Mouse (Mus musculus): ENCODE measurements around the gene H2al1g.
"Not testable (repeated sequence)": the region's sequence is repeated elsewhere in the genome, so short reads cannot be mapped to it uniquely, and the experiment has no call there.

H2al1g gene

DNA sequence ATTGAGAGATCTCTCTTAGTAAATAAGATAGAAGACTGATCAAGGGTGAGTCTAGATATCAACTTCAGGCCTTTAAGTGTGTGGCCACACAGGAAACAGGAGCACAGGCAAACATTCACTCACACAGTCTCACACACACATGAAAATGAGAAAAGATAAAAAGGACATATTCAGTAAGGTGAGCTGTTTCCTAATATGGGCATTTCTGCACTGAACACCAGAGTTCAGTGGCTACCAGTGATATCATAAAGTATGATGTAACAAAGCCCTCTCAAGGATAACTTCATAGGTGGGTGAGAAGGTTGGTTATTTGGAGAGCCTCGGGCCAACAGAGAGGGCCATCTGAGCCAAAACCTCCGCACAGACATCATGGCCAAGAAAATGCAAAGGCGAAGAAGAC is at the start of gene H2al1g:
Gene H2al1g, plus strand, starts transcription at position 301 of the 400 bp plus-strand sequence.
- not testable (repeated sequence) for DNase-seq (ENCODE audit: low read depth, low spot score)

DNA sequence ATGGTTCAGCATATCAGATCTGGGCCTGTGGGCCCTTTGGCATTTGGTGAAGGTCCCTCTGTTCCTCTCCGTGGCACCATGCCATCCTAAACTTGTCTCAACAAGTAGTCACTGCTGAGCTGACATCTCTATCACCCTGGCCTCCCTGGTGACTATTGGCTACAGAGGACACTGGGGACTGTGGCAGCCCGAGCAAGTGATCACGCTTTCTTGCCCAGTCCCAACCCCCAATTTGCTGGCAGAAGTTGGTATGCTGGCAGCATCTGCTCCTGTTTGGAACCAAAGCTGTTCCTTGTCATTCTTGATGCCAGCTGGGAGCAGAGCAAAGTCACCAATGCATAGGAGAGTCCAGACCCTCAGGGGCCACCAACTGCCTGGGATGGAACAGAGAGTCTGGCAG is 49.0 kb upstream of the H2al1g start:
- no peak for DNase-seq (ENCODE audit: low read depth, low spot score)

DNA sequence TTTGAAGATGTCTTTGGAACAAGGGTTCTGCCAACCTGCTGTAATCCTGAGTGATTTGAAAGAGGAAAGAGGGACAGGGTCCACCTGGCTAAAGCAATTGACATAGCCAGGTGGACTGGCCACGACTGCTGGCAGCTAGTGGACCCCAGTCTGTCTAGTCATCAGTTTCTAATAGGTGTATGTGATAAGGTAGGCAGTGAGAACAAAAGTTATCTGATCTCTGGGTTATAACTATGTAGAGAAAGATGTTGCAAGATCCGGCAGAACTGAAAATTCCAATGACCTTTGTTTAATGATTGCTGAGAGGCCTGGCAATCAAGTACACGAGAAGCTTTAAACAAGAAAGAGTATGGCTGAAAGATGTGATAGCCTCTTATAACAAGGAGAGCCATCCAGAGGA is 44.9 kb upstream of the H2al1g start:
- DNase-seq (ENCODE audit: low read depth, low spot score): no peak

GRCm38 (mm10) chrX:11277083-11277482 is 41.0 kb upstream of the H2al1g start:
- no peak for DNase-seq (ENCODE audit: low read depth, low spot score)

- DNase-seq (ENCODE audit: low read depth, low spot score): no peak
These were observed 37.3 kb upstream of the H2al1g start for GRCm38 (mm10) chrX:11280741-11281140.

GRCm38 (mm10) chrX:11288306-11288882 is 29.7 kb upstream of the H2al1g start:
- DNase-seq (ENCODE audit: low read depth, low spot score): no peak

GRCm38 (mm10) chrX:11289244-11289643 is 28.8 kb upstream of the H2al1g start:
- DNase-seq (ENCODE audit: low read depth, low spot score): peak; percentile 3

- DNase-seq (ENCODE audit: low read depth, low spot score): not testable (repeated sequence)
These were observed 19.1 kb upstream of the H2al1g start, which contains the start of gene H2al1a for GRCm38 (mm10) chrX:11298957-11299356. Gene H2al1a (plus strand): TSS chrX:11299257.

GRCm38 (mm10) chrX:11302132-11302531 is 15.9 kb upstream of the H2al1g start, which contains the start of gene H2al1b:
Gene H2al1b (plus strand): TSS chrX:11302432.
- not testable (repeated sequence) for DNase-seq (ENCODE audit: low read depth, low spot score)

DNA sequence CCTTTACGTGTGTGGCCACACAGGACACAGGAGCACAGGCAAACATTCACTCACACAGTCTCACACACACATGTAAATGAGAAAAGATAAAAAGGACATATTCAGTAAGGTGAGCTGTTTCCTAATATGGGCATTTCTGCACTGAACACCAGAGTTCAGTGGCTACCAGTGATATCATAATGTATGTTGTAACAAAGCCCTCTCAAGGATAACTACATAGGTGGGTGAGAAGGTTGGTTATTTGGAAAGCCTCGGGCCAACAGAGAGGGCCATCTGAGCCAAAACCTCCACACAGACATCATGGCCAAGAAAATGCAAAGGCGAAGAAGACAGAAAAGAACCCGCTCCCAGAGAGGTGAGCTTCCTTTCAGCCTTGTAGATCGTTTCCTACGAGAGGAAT is 12.7 kb upstream of the H2al1g start, which contains the start of gene H2al1c:
Gene H2al1c, plus strand, starts transcription at position 301 of the 400 bp plus-strand sequence.
- DNase-seq (ENCODE audit: low read depth, low spot score): not testable (repeated sequence)

DNA sequence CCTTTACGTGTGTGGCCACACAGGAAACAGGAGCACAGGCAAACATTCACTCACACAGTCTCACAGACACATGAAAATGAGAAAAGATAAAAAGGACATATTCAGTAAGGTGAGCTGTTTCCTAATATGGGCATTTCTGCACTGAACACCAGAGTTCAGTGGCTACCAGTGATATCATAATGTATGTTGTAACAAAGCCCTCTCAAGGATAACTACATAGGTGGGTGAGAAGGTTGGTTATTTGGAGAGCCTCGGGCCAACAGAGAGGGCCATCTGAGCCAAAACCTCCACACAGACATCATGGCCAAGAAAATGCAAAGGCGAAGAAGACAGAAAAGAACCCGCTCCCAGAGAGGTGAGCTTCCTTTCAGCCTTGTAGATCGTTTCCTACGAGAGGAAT is 9.5 kb upstream of the H2al1g start, which contains the start of gene H2al1d:
Gene H2al1d, plus strand, starts transcription at position 301 of the 400 bp plus-strand sequence.
- DNase-seq (ENCODE audit: low read depth, low spot score): not testable (repeated sequence)

GRCm38 (mm10) chrX:11311634-11312033 is 6.4 kb upstream of the H2al1g start, which contains the start of gene H2al1e:
Gene H2al1e (plus strand): TSS chrX:11311934.
- DNase-seq (ENCODE audit: low read depth, low spot score): not testable (repeated sequence)

DNA sequence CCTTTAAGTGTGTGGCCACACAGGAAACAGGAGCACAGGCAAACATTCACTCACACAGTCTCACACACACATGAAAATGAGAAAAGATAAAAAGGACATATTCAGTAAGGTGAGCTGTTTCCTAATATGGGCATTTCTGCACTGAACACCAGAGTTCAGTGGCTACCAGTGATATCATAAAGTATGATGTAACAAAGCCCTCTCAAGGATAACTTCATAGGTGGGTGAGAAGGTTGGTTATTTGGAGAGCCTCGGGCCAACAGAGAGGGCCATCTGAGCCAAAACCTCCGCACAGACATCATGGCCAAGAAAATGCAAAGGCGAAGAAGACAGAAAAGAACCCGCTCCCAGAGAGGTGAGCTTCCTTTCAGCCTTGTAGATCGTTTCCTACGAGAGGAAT is 3.2 kb upstream of the H2al1g start, which contains the start of gene H2al1f:
Gene H2al1f, plus strand, starts transcription at position 301 of the 400 bp plus-strand sequence.
- DNase-seq (ENCODE audit: low read depth, low spot score): not testable (repeated sequence)

- not testable (repeated sequence) for DNase-seq (ENCODE audit: low read depth, low spot score)
These were observed 3.1 kb downstream of the H2al1g start, which contains the start of gene H2al1h for GRCm38 (mm10) chrX:11321192-11321591. Gene H2al1h (plus strand): TSS chrX:11321492.

GRCm38 (mm10) chrX:11324359-11324758 is 6.3 kb downstream of the H2al1g start, which contains the start of gene H2al1i:
Gene H2al1i (plus strand): TSS chrX:11324659.
- not testable (repeated sequence) for DNase-seq (ENCODE audit: low read depth, low spot score)

GRCm38 (mm10) chrX:11327522-11327921 is 9.5 kb downstream of the H2al1g start, which contains the start of gene H2al1j:
Gene H2al1j (plus strand): TSS chrX:11327822.
- not testable (repeated sequence) for DNase-seq (ENCODE audit: low read depth, low spot score)

DNA sequence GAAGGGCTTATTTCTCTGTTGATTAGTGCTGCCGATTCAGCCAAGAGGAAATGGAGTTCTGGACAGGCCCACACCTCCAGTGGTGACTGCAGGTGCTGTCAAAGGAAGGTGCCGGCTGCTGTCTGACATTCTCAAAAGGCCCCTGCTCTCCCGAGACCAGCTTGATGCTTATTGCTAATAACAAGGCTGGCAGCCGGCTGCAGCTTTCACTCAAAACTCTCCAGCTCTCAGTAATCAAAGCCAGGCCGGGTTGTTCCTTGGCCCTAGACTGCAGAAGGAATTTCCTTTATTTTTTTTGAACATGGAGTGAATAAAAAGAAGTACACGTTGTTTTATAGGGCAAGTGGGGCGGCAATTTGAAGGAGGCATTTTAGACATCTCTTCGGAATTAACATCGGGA is 27.7 kb downstream of the H2al1g start:
- DNase-seq (ENCODE audit: low read depth, low spot score): no peak

GRCm38 (mm10) chrX:11346756-11347155 is 28.7 kb downstream of the H2al1g start:
- DNase-seq (ENCODE audit: low read depth, low spot score): no peak

DNA sequence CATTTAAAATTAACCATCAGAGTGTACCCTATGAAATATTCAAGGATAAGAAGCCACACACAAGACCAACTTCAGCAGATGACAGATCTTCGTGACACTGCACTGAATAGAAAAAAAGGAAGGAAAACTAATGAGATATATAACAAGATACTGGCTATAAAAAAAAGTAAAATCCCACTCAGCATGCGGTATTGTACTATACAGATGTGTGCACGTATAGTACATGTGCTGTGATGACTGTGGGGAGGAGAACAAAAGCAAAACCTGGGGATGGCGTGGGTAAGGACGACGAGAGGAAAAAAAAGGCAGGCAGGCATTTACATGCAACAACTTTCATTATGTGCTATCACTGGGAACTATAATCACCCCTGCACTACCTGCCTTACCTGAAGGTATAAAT is 42.8 kb downstream of the H2al1g start:
- no peak for DNase-seq (ENCODE audit: low read depth, low spot score)

GRCm38 (mm10) chrX:11361261-11361660 is 43.2 kb downstream of the H2al1g start:
- no peak for DNase-seq (ENCODE audit: low read depth, low spot score)

GRCm38 (mm10) chrX:11363890-11364289 is 45.8 kb downstream of the H2al1g start:
- no peak for DNase-seq (ENCODE audit: low read depth, low spot score)

DNA sequence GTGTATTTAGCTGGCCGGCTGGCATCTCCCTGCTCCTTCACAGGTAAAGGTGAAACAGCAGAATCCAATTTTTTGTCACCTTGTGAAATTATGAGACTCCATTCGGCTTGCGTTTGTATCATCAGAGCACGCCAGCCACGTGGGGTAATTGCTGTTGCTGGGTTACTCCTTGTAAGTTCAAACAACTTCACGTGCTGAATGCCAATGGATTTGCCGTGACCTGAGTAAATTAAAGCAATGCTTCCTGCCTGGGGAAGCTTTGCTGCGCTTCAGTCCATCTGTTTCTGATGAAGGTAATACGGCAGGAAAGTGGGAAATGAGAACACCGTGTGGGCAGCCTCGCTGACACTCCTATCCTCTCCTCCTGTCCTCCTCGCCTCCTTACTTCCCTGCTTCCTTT is 47.1 kb downstream of the H2al1g start:
- DNase-seq (ENCODE audit: low read depth, low spot score): no peak
